Mouse (Mus musculus) midbrain, postnatal 0 days (tissue): ENCODE results near the gene Usp12. TPM values are rescaled to one million over a fixed set of nuclear protein-coding genes. Genes with fewer than 3 reads are reported as not detected.

Source experiments
- ATAC-seq: fragments of 200-750 bp; cut with Nextera tagmentation; 2 replicates; pipeline ENCODE4 v1.8.0; 2017; ENCODE audit warnings: moderate number of reproducible peaks, mild to moderate bottlenecking, moderate TSS enrichment, moderate library complexity; ENCODE audit not compliant: low FRiP score
- DNase-seq: peaks from one replicate; pipeline ENCODE4 v3.0.0-alpha.2; 2015; ENCODE audit warnings: low spot score
- H3K27ac ChIP-seq: fragments of 300-500 bp; sonication (generic); 2 replicates; pipeline ENCODE4 v1.5.1; 2014; ENCODE audit warnings: low read depth, mild to moderate bottlenecking, low read length, mixed read lengths
- H3K27me3 ChIP-seq: fragments of 300-500 bp; sonication (generic); 2 replicates; pipeline ENCODE4 v1.6.1; 2014; ENCODE audit warnings: low read length, control low read depth, mixed read lengths; ENCODE audit not compliant: insufficient read depth
- H3K36me3 ChIP-seq: fragments of 300-500 bp; sonication (generic); 2 replicates; pipeline ENCODE4 v1.6.1; 2014; ENCODE audit warnings: low read length, control low read depth, mixed read lengths; ENCODE audit not compliant: insufficient read depth
- H3K4me1 ChIP-seq: fragments of 300-500 bp; sonication (generic); 2 replicates; pipeline ENCODE4 v1.6.1; 2014; ENCODE audit warnings: mild to moderate bottlenecking, control low read depth, antibody characterized with exemption, low read length, mixed read lengths; ENCODE audit not compliant: insufficient read depth
- H3K4me2 ChIP-seq: fragments of 300-500 bp; sonication (generic); 2 replicates; pipeline ENCODE4 v1.6.1; 2014; ENCODE audit warnings: low read depth, mild to moderate bottlenecking, low read length, mixed read lengths; ENCODE audit not compliant: poor library complexity, severe bottlenecking
- H3K4me3 ChIP-seq: fragments of 300-500 bp; sonication (generic); 2 replicates; pipeline ENCODE4 v1.5.1; 2014; ENCODE audit warnings: low read depth, mild to moderate bottlenecking, low read length, moderate library complexity
- H3K9ac ChIP-seq: fragments of 300-500 bp; sonication (generic); replicated peaks from 2 replicates; pipeline ENCODE4 v1.6.1; 2014; ENCODE audit warnings: mild to moderate bottlenecking, low read length, moderate library complexity, mixed read lengths; ENCODE audit not compliant: poor library complexity, severe bottlenecking
- H3K9me3 ChIP-seq: fragments of 300-500 bp; sonication (generic); 2 replicates; pipeline ENCODE4 v1.6.1; 2016; ENCODE audit warnings: low read length, control low read depth
- CTCF ChIP-seq: IDR thresholded peaks from 2 replicates; pipeline ENCODE4 v1.5.1; 2016; ENCODE audit warnings: antibody characterized with exemption, mild to moderate bottlenecking
- WGBS: fragments of 180-500 bp; shearing (Covaris S2); extraction: QIAGEN DNeasy Blood & Tissue Kit; methylation state at CpG from one replicate; pipeline ENCODE4 v1.1.7; 2014; 5-methylcytosine and 5-hydroxymethylcytosine counted together
- polyA plus RNA-seq: library from polyadenylated mRNA; unstranded; fragments of >200 nt; fragmentation: Nextera tagmentation; extraction: Ambion mirVana; gene quantifications from 2 replicates; pipeline ENCODE4 v1.2.1, GENCODE M21; 2015
- total RNA-seq: library from RNA; depleted of rRNA; stranded (reverse); fragments of >200 nt; gene quantifications from 2 replicates; pipeline ENCODE4 v1.2.3, GENCODE M21; 2014

The Usp12 gene
- total and polyA plus RNA-seq, 2 experiments from 2014 or later, result 14.1 to 24.1 TPM

GRCm38 (mm10) chr5:146705411-146705810 is 89.4 kb downstream of the Usp12 start:
- TF ChIP-seq CTCF, result no peak
- ATAC-seq, result no peak
- Histone ChIP-seq H3K9me3 (no peaks in the 10 kb centered on the region), H3K27me3 (no peaks in the 10 kb centered on the region), H3K27ac (no peak overlapping the region), H3K36me3 (no peaks in the 10 kb centered on the region), H3K9ac (no peak overlapping the region), H3K4me1 (no peaks in the 10 kb centered on the region), H3K4me2 (no peak overlapping the region), H3K4me3 (no peak overlapping the region)
- no peak for DNase-seq
- 74% methylated on average over 6 of the region's 6 CpGs for WGBS

DNA sequence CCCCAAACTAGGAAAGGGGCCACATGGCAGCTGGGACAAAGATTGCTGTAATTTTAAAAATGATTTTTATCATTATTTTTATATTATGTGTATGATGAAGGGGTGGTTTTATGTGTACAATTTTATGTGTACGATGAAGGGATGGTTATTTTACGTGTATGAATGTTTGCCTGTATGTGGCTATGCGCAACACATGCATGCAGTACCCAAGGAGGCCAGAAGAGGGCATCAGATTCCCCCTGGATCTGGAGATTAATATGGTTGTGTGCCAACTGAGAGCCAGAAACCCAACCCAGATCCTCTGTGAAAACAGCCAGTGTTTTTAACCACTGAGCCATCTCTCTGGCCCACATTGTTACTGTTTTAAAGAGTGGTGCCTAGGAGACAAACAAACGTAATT is 90.6 kb downstream of the Usp12 start:
- Histone ChIP-seq H3K36me3 (no peaks in the 10 kb centered on the region), H3K4me1 (no peaks in the 10 kb centered on the region), H3K9ac (no peak overlapping the region), H3K4me3 (no peak overlapping the region), H3K27me3 (no peaks in the 10 kb centered on the region), H3K4me2 (no peak overlapping the region), H3K9me3 (no peaks in the 10 kb centered on the region), H3K27ac (no peak overlapping the region)
- WGBS, result 91% methylated on average over 4 of the region's 4 CpGs
- no peak for ATAC-seq
- no peak for DNase-seq
- peak; percentile 41; the same call in 1 of the 2 replicates for TF ChIP-seq CTCF

- Histone ChIP-seq H3K4me1 (no peaks in the 10 kb centered on the region), H3K27ac (no peak overlapping the region), H3K4me2 (no peak overlapping the region), H3K36me3 (no peaks in the 10 kb centered on the region), H3K9ac (no peak overlapping the region), H3K4me3 (no peak overlapping the region), H3K9me3 (no peaks in the 10 kb centered on the region), H3K27me3 (no peaks in the 10 kb centered on the region)
- no peak for TF ChIP-seq CTCF
- ATAC-seq (no peak), DNase-seq (no peak)
- 90% methylated on average over 8 of the region's 8 CpGs for WGBS
Observed at GRCm38 (mm10) chr5:146703710-146704121, 91.1 kb downstream of the Usp12 start.

GRCm38 (mm10) chr5:146700099-146700498 is 94.7 kb downstream of the Usp12 start:
- no peak overlapping the region for H3K9ac ChIP-seq
- H3K4me2 ChIP-seq, result no peak overlapping the region
- H3K27me3 ChIP-seq, result no peaks in the 10 kb centered on the region
- DNase-seq (no peak), ATAC-seq (no peak)
- 86% methylated on average over 10 of the region's 10 CpGs for WGBS
- H3K4me3 ChIP-seq, result no peak overlapping the region
- no peak overlapping the region for H3K27ac ChIP-seq
- TF ChIP-seq CTCF, result no peak
- no peaks in the 10 kb centered on the region for H3K36me3 ChIP-seq
- no peaks in the 10 kb centered on the region for H3K9me3 ChIP-seq
- no peaks in the 10 kb centered on the region for H3K4me1 ChIP-seq

DNA sequence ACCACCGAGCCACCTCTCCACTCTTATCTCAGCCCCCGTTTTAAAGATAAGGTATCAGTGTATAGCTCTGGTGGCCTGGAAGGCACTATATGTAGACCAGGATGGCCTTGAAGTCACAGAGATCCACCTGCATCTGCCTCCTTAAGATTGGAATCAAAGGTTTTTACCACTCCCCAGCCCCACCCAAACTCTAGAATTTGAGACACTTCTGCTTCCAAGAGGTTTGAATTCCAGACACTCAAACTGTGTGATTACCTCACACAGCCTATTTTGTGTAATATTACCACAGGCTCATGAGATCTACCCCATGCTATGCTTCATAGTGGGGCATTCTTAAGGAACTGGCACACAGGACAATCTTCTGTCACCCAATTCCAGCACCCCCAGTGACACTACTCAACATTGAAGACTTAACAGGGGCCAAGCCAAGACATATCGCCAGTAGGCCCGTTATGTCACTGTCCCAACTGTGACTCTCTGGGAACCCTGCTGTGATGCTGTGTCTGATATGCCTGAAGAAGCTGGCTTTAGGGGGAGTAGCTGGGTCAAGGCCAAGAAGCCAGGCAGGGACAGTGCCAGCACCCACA is 95.3 kb downstream of the Usp12 start:
- Histone ChIP-seq H3K4me3 (no peak overlapping the region), H3K9me3 (no peaks in the 10 kb centered on the region), H3K27me3 (no peaks in the 10 kb centered on the region), H3K4me1 (no peaks in the 10 kb centered on the region), H3K27ac (no peak overlapping the region), H3K9ac (no peak overlapping the region), H3K4me2 (no peak overlapping the region), H3K36me3 (no peaks in the 10 kb centered on the region)
- 78% methylated on average over 4 of the region's 4 CpGs for WGBS
- ATAC-seq (no peak), DNase-seq (no peak)
- no peak for TF ChIP-seq CTCF

- no peak overlapping the region for H3K4me2 ChIP-seq
- no peak for DNase-seq
- H3K36me3 ChIP-seq, result no peaks in the 10 kb centered on the region
- WGBS, result 80% methylated on average over 5 of the region's 5 CpGs
- no peak overlapping the region for H3K4me3 ChIP-seq
- no peak for TF ChIP-seq CTCF
- H3K9me3 ChIP-seq, result no peaks in the 10 kb centered on the region
- H3K9ac ChIP-seq, result no peak overlapping the region
- H3K4me1 ChIP-seq, result no peaks in the 10 kb centered on the region
- ATAC-seq, result no peak
- H3K27me3 ChIP-seq, result no peaks in the 10 kb centered on the region
- no peak overlapping the region for H3K27ac ChIP-seq
Observed at GRCm38 (mm10) chr5:146695543-146695942, 99.3 kb downstream of the Usp12 start.
